Mouse (Mus musculus): ENCODE data around the gene Atg9a. TPM values are rescaled to one million over a fixed set of nuclear protein-coding genes. Genes with fewer than 3 reads are reported as not detected.

The Atg9a gene
- polyA plus RNA-seq, 1 experiment from 2014 or later, result 27.1 TPM

DNA sequence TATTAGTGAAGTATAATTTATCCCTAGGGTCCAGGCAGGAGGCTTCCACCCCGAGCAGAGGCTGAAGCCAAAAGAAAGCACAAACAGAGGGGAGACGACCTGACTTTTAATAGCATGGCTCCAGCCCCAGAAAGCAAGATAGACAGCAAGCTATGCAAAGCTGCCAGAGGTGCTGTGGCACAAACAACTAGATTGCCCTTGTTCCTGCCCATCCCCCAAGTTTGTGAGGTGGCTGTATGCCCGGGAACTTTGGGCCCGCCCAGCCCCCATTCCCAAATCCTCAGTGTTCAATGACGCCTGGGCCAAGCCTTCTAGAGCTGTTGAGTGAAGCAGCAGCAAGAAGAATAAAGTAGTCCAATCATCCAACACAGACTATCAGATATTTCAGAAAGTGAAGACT is 22.9 kb upstream of the Atg9a start:
- Histone ChIP-seq H3K4me3 (no peak overlapping the region), H3K27me3 (peaks cover 19% of the 10 kb centered on the region; the same call in 1 of the 2 replicates), H3K4me2 (no peak overlapping the region), H3K9ac (no peak overlapping the region), H3K4me1 (replicated peaks) (peaks cover 47% of the 10 kb centered on the region), H3K9me3 (replicated peaks) (no peaks in the 10 kb centered on the region), H3K36me3 (peaks cover 29% of the 10 kb centered on the region), H3K27ac (0 out of 2 replicates have a peak overlapping the region, but pooled peaks have one; percentile 18)
- WGBS, result 61% methylated on average over 5 of the region's 5 CpGs
- ATAC-seq (replicated peaks; ENCODE audit: insufficient number of reproducible peaks, insufficient read depth, low FRiP score, low read depth), result no peak

DNA sequence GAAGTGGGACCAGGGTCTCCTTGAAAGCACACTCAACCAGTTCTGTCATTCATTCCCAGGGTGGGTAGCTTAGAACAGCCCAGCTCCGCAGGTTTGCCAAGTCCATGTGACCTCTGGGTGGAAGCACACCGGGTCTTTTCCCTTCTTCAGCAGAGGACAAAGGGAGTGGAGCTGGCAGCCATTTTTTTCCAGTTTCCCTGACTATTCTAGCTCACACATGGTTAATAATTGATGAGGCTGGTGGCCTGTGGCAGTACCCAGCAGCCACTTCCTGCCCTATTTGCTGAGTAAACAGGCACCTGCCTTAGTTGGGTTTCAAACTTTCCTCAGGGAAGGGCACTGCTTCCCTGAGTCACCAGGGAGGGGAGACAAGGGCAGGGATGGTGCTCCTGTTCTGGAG is 22.4 kb upstream of the Atg9a start:
- WGBS, result 67% methylated on average over 2 of the region's 2 CpGs
- no peak for ATAC-seq (replicated peaks; ENCODE audit: insufficient number of reproducible peaks, insufficient read depth, low FRiP score, low read depth)
- peaks cover 47% of the 10 kb centered on the region for H3K4me1 ChIP-seq (replicated peaks)

DNA sequence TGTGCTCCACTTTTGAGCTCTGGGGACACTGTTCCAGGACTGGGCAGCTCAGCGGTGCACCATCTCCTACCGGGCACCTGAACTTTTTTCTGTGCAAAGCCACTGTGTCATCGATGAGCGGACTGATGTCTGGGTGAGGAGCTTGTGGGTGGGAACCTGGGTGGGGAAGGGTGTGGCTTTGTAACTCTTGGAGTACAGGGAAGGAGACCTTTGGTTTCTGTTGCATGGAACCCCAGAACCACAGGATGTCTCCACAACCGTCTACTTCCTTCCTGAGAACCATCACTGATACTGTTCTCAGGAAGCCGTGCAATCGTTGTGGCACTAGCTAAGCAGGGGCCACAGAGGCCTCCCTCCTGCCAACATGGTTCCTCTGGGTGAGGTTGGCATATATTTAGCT is 21.1 kb upstream of the Atg9a start:
- no peak for ATAC-seq (replicated peaks; ENCODE audit: insufficient number of reproducible peaks, insufficient read depth, low FRiP score, low read depth)
- H3K36me3 ChIP-seq, result peaks cover 29% of the 10 kb centered on the region
- no peaks in the 10 kb centered on the region for H3K9me3 ChIP-seq (replicated peaks)
- H3K27ac ChIP-seq, result no peak overlapping the region
- peaks cover 40% of the 10 kb centered on the region for H3K4me1 ChIP-seq (replicated peaks)
- peak overlapping the region; percentile 2; the same call in 1 of the 2 replicates for H3K4me2 ChIP-seq
- no peak overlapping the region for H3K4me3 ChIP-seq
- peaks cover 13% of the 10 kb centered on the region; the same call in 1 of the 2 replicates for H3K27me3 ChIP-seq
- WGBS, result 81% methylated on average over 7 of the region's 7 CpGs
- H3K9ac ChIP-seq, result no peak overlapping the region

More for the DNA sequence above, 22.4 kb upstream of the Atg9a start:
- 0 out of 2 replicates have a peak overlapping the region, but pooled peaks have one; percentile 18 for H3K27ac ChIP-seq
- no peak overlapping the region for H3K9ac ChIP-seq
- H3K36me3 ChIP-seq, result peaks cover 29% of the 10 kb centered on the region
- H3K27me3 ChIP-seq, result peaks cover 18% of the 10 kb centered on the region; the same call in 1 of the 2 replicates
- H3K9me3 ChIP-seq (replicated peaks), result no peaks in the 10 kb centered on the region
- H3K4me2 ChIP-seq, result no peak overlapping the region
- no peak overlapping the region for H3K4me3 ChIP-seq

DNA sequence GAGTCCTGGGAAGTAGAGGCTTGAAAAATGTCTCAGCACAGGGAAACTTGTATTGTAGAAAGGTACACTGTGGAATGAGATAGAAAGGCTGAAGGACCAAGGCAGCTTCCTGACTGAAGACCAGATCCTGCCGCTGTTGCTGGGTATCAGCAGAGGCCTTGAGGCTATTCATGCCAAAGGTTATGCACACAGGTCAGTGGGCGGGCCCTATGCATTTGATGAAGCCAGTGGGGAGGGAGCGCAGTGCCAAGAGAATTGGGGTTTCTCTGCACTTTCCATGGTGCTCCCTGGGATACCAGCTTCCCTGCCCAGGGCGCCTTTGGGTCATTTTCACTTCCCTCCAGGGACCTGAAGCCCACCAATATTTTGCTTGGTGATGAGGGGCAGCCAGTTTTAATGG is 20.5 kb upstream of the Atg9a start:
- no peak for ATAC-seq (replicated peaks; ENCODE audit: insufficient number of reproducible peaks, insufficient read depth, low FRiP score, low read depth)
- H3K27me3 ChIP-seq, result peaks cover 13% of the 10 kb centered on the region; the same call in 1 of the 2 replicates
- no peak overlapping the region for H3K9ac ChIP-seq
- no peak overlapping the region for H3K4me3 ChIP-seq
- H3K36me3 ChIP-seq, result peaks cover 29% of the 10 kb centered on the region
- no peak overlapping the region for H3K27ac ChIP-seq
- 84% methylated on average over 4 of the region's 4 CpGs for WGBS
- H3K9me3 ChIP-seq (replicated peaks), result no peaks in the 10 kb centered on the region
- H3K4me1 ChIP-seq (replicated peaks), result peaks cover 38% of the 10 kb centered on the region
- peak overlapping the region; percentile 2; the same call in 1 of the 2 replicates for H3K4me2 ChIP-seq

DNA sequence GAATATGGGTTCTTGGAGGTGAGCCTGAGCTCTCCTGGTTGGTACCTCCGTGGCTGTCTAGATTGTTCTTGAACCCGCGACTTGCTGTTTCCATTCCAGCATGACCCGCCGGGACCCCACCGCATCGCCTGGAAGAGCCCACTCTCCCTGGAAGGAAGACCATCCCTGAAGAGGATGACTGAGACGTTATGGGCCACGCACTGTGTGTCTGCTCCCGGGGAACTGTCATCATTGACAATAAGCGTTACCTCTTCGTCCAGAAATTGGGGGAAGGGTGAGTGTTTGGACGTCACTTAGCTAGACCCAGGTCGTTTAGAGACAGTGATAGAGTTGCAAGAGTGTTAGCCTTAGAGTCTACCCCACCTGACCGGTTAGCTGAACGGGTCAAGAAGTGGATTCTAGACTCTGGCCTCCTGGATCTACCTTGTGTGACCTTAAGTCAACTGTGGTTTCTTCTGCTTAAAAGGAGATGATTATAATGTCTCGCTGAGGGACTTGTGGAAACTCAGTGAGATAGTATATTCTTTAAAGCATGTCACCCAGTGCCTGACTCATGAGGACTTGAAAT is 19.2 kb upstream of the Atg9a start:
- ATAC-seq (replicated peaks; ENCODE audit: insufficient number of reproducible peaks, insufficient read depth, low FRiP score, low read depth), result no peak
- peak overlapping the region; percentile 62 for H3K27ac ChIP-seq
- WGBS, result 10% methylated on average over 17 of the region's 17 CpGs

DNA sequence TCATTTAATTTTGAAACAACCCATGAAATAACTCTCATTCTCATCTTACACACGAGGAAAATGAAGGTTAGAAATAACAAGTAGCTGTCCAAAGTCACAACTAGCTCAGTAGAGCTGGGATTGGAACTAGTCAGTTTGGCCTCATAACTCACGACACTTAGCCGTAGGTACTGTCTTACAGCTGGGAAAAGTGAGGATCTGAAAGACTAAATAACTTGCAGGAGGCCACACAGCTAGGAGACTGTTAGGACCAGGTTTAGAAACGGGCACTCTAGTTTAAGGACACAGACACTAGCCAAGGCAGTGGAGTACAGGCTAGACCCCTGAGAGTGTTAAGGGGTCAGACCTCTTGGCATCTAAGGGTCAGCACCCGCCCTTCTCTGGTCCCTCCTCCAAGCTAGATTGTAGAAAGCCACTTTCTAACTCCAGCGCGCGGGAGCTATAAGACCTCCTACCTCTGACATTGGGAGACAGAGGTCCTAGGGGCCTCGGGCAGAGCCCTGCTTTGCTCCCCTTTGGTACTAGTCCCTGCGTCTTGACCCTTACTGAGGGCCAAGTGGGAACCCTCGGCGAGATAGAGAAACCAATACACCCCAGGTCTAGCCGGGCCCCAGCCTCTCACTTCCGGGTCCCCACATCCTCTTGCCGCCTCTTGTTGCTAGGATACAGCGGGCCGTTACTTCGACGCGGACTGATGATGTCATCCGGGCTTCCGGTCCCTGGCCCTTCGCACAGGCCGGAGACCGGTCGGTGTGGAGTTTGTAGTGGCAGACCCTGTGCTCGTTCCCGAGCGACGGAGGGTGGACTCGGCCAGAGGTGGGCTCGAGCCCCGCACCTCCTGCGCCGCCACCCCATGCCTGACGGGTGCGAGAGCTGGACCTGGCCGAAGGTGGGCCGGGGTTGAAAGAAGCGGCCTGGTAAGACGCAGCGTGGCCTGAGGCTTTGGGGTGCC is 18.4 kb upstream of the Atg9a start, which contains the start of the genes Glb1l and Stk16:
TSS of gene Glb1l (minus strand) at position 678 of the 952 bp plus-strand sequence.
TSS of gene Stk16 (plus strand) at position 703 of the 952 bp plus-strand sequence.
- Histone ChIP-seq H3K9me3 (replicated peaks) (no peaks in the 10 kb centered on the region), H3K27me3 (peaks cover 8% of the 10 kb centered on the region; the same call in 1 of the 2 replicates), H3K4me1 (replicated peaks) (peaks cover 38% of the 10 kb centered on the region), H3K9ac (peak within 1 kb of the TSS; percentile 93), H3K27ac (peak within 1 kb of the TSS; percentile 62), H3K4me2 (peak within 1 kb of the TSS; percentile 80), H3K4me3 (peak within 1 kb of the TSS; percentile 91), H3K36me3 (peaks cover 22% of the 10 kb centered on the region)
- peak; percentile 93 for ATAC-seq (replicated peaks; ENCODE audit: insufficient number of reproducible peaks, insufficient read depth, low FRiP score, low read depth)
- WGBS, result 6% methylated on average over 42 of the region's 42 CpGs

More for the DNA sequence above, 19.2 kb upstream of the Atg9a start:
- peak overlapping the region; percentile 80 for H3K4me2 ChIP-seq
- H3K4me3 ChIP-seq, result peak overlapping the region; percentile 91
- H3K9me3 ChIP-seq (replicated peaks), result no peaks in the 10 kb centered on the region
- H3K9ac ChIP-seq, result peak overlapping the region; percentile 93
- peaks cover 29% of the 10 kb centered on the region for H3K36me3 ChIP-seq
- peaks cover 38% of the 10 kb centered on the region for H3K4me1 ChIP-seq (replicated peaks)
- peaks cover 8% of the 10 kb centered on the region; the same call in 1 of the 2 replicates for H3K27me3 ChIP-seq

DNA sequence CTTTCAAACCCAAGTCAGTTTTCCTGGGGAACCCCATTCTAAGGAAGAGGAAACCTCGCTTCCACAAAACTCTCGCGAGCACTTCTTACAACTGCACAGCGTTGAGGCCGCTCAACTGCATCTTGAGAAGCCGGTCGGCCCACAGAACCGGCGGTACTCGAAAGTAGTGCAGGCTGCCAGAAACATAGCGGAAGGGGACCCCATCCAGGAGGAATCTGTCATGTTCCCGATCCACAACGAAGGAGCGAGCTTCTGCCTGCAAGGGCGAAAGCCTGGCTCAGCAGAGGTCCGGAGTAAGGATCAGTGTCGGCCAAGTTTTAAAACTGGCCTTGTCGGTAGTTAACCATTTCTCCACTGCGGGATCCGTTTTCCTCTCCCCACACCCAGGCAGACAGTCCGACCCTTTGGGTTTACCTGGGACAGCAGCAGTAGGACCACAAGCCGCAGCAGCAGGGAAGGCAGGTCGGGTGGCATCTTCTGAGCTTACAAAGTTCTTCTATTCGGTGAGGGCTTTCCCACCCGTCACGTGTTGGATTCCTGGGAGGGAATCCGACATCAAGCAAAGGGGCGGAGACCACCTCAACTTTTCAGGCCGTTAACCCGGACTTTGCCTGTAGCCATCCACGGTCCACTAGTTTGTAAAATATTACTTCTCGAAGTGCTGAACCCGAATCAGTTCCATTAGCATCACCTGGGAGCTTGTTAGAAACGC is 17.1 kb upstream of the Atg9a start:
- Histone ChIP-seq H3K9ac (peak overlapping the region; percentile 58), H3K9me3 (replicated peaks) (no peaks in the 10 kb centered on the region), H3K4me1 (replicated peaks) (peaks cover 32% of the 10 kb centered on the region), H3K27ac (no peak overlapping the region), H3K4me2 (peak overlapping the region; percentile 80), H3K4me3 (peak overlapping the region; percentile 48), H3K36me3 (peaks cover 13% of the 10 kb centered on the region), H3K27me3 (peaks cover 8% of the 10 kb centered on the region; the same call in 1 of the 2 replicates)
- no peak for ATAC-seq (replicated peaks; ENCODE audit: insufficient number of reproducible peaks, insufficient read depth, low FRiP score, low read depth)
- 12% methylated on average over 34 of the region's 34 CpGs for WGBS

DNA sequence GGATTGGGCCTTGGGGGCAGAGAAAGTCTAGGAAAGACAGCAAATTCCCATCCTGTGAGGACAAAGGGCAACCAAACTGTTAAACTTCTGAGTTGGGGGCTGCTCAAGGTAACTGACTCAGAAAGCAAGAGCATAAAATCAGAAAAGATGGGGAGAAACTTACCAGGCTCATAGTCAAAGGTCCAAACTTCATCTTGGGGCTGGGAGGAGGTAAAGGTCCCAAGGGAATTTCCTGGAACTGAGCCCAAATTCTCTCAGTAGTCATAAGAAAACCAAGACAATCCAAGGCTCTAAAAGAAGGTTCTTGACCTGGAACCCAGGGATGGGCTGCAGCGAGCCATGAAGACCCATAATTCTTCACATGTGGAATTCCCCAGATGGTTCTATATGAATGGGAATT is 9.2 kb upstream of the Atg9a start:
- no peaks in the 10 kb centered on the region for H3K4me1 ChIP-seq (replicated peaks)
- H3K27ac ChIP-seq, result no peak overlapping the region
- WGBS, result 73% methylated on average over 1 of the region's 1 CpGs
- H3K4me3 ChIP-seq, result no peak overlapping the region
- H3K36me3 ChIP-seq, result peaks cover 39% of the 10 kb centered on the region
- H3K4me2 ChIP-seq, result no peak overlapping the region
- no peaks in the 10 kb centered on the region for H3K27me3 ChIP-seq
- H3K9ac ChIP-seq, result no peak overlapping the region
- ATAC-seq (replicated peaks; ENCODE audit: insufficient number of reproducible peaks, insufficient read depth, low FRiP score, low read depth), result no peak
- H3K9me3 ChIP-seq (replicated peaks), result no peaks in the 10 kb centered on the region

DNA sequence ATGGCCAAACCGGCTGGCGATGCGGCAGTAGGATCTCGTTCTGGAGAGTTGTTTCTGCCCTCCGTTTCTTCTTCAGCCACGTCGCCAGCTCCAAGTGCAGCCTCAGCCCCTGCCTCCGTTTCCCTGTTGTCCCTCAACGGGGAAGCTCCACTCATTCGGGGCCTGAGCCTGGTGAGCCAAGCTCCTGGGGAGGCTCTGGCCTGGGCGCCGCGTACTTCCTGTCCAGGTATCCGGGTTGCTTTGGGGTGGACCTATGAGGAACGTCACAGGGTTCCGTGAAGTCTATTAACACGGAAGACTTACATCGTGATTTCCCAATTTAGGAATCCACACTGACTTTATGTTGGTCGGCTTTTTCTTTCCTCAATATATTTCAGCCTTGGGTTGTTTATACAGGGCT is 456 bp upstream of the Atg9a start:
- Histone ChIP-seq H3K9me3 (replicated peaks) (no peaks in the 10 kb centered on the region), H3K27me3 (no peaks in the 10 kb centered on the region), H3K36me3 (peaks cover 34% of the 10 kb centered on the region), H3K4me1 (replicated peaks) (peaks cover 23% of the 10 kb centered on the region), H3K4me2 (peak overlapping the region; percentile 71), H3K9ac (peak overlapping the region; percentile 63), H3K27ac (peak overlapping the region; percentile 90), H3K4me3 (peak overlapping the region; percentile 83)
- ATAC-seq (replicated peaks; ENCODE audit: insufficient number of reproducible peaks, insufficient read depth, low FRiP score, low read depth), result peak; percentile 44; the same call in 1 of the 2 replicates
- WGBS, result under 1% methylated on average over 19 of the region's 19 CpGs

DNA sequence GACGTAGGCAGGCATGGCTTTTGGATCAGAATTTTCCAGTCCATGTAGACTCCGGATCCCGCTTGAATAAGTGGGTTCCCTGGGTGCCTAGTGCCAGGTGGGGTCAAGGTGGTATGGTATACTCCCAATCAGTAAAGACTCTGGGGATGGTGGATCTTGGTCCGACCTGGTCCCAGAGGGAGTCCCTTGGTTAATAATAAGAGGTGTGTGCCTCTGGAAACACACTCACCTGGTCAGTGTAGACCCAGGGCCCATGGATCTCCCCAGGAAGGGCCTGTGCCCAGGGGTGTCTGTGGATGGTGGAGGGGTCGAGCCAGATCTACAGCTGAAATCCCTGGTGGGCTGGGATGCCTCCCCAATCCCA is 756 bp downstream of the Atg9a start:
- peaks cover 35% of the 10 kb centered on the region for H3K36me3 ChIP-seq
- no peaks in the 10 kb centered on the region for H3K9me3 ChIP-seq (replicated peaks)
- H3K4me1 ChIP-seq (replicated peaks), result peaks cover 23% of the 10 kb centered on the region
- no peaks in the 10 kb centered on the region for H3K27me3 ChIP-seq
- WGBS, result 42% methylated on average over 5 of the region's 5 CpGs
- H3K9ac ChIP-seq, result peak overlapping the region; percentile 80
- H3K4me3 ChIP-seq, result peak overlapping the region; percentile 83
- H3K4me2 ChIP-seq, result peak overlapping the region; percentile 76
- ATAC-seq (replicated peaks; ENCODE audit: insufficient number of reproducible peaks, insufficient read depth, low FRiP score, low read depth), result no peak
- H3K27ac ChIP-seq, result peak overlapping the region; percentile 89

DNA sequence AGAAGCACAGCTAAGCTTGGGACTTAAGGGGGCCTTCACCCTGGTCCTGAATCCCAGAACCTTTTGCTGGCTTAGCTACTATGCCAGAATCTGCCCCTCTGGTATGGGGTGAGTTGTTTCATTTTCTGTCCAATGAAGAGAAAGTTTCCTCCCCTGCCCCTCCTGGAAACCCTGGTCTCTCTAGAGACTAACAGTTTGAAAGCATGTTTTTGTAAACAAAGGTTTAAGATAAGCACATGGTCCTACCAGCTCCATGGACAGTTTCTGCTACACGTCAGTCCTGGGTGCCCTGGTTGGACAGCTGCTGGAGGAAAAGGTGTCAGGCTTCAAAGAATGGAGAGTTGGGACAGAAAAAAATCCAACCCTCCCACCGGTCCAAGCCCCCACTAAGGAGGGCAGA is 1.4 kb downstream of the Atg9a start:
- Histone ChIP-seq H3K9me3 (replicated peaks) (no peaks in the 10 kb centered on the region), H3K4me3 (peak overlapping the region; percentile 83), H3K9ac (peak overlapping the region; percentile 80), H3K36me3 (peaks cover 35% of the 10 kb centered on the region), H3K27ac (no peak overlapping the region), H3K4me1 (replicated peaks) (peaks cover 23% of the 10 kb centered on the region), H3K4me2 (peak overlapping the region; percentile 76), H3K27me3 (no peaks in the 10 kb centered on the region)
- 52% methylated on average over 2 of the region's 2 CpGs for WGBS
- ATAC-seq (replicated peaks; ENCODE audit: insufficient number of reproducible peaks, insufficient read depth, low FRiP score, low read depth), result no peak

Measured in heart, embryonic 15.5 days (tissue).